Mouse (Mus musculus) liver, embryonic 16.5 days (tissue): Measurements from ENCODE around the gene Gucy2c. TPM values are rescaled to one million over a fixed set of nuclear protein-coding genes. Genes with fewer than 3 reads are reported as not detected.

Experiments used
- ATAC-seq: fragments of 200-750 bp; cut with Nextera tagmentation; 2 replicates; pipeline ENCODE4 v1.8.0; 2017; ENCODE audit warnings: low read depth, mild to moderate bottlenecking, moderate number of reproducible peaks, moderate library complexity
- H3K27ac ChIP-seq: fragments of 300-500 bp; sonication (generic); 2 replicates; pipeline ENCODE4 v1.5.1; 2014; ENCODE audit warnings: mild to moderate bottlenecking, low read length
- H3K27me3 ChIP-seq: fragments of 300-500 bp; sonication (generic); 2 replicates; pipeline ENCODE4 v1.6.1; 2014; ENCODE audit warnings: low read depth, low read length, mixed read lengths; ENCODE audit not compliant: control insufficient read depth, insufficient read depth
- H3K36me3 ChIP-seq: fragments of 300-500 bp; sonication (generic); 2 replicates; pipeline ENCODE4 v1.6.1; 2014; ENCODE audit warnings: mild to moderate bottlenecking; ENCODE audit not compliant: control insufficient read depth, insufficient read depth
- H3K4me1 ChIP-seq: fragments of 300-500 bp; sonication (generic); 2 replicates; pipeline ENCODE4 v1.6.1; 2014; ENCODE audit warnings: low read depth, low read length, mixed read lengths; ENCODE audit not compliant: control insufficient read depth
- H3K4me2 ChIP-seq: fragments of 300-500 bp; sonication (generic); 2 replicates; pipeline ENCODE4 v1.6.1; 2014; ENCODE audit warnings: low read depth, low read length, mixed read lengths
- H3K4me3 ChIP-seq: fragments of 300-500 bp; sonication (generic); 2 replicates; pipeline ENCODE4 v1.5.1; 2014; ENCODE audit warnings: low read depth, mild to moderate bottlenecking, low read length
- H3K9ac ChIP-seq: fragments of 300-500 bp; sonication (generic); 2 replicates; pipeline ENCODE4 v1.6.1; 2014; ENCODE audit warnings: low read depth, low read length
- H3K9me3 ChIP-seq: fragments of 300-500 bp; sonication (generic); replicated peaks from 2 replicates; pipeline ENCODE4 v1.6.1; 2016; ENCODE audit warnings: low read length; ENCODE audit not compliant: control insufficient read depth
- WGBS: fragments of 180-500 bp; shearing (Covaris S2); extraction: QIAGEN DNeasy Blood & Tissue Kit; methylation state at CpG from one replicate; pipeline ENCODE4 v1.1.7; 2014; ENCODE audit not compliant: insufficient replicate concordance; 5-methylcytosine and 5-hydroxymethylcytosine counted together
- polyA plus RNA-seq: library from polyadenylated mRNA; unstranded; fragments of >200 nt; fragmentation: Nextera tagmentation; extraction: Ambion mirVana; gene quantifications from 2 replicates; pipeline ENCODE4 v1.2.1, GENCODE M21; 2015

Gucy2c gene
- polyA plus RNA-seq, 1 experiment from 2014 or later = 0.60 TPM

GRCm38 (mm10) chr6:136723171-136723570 lies 58.4 kb downstream of the Gucy2c start:
- no peaks in the 10 kb centered on the region for H3K9me3 ChIP-seq
- no peak overlapping the region for H3K4me3 ChIP-seq
- no peaks in the 10 kb centered on the region for H3K27me3 ChIP-seq
- no peak overlapping the region for H3K27ac ChIP-seq
- 62% methylated on average over 3 of the region's 3 CpGs for WGBS
- H3K36me3 ChIP-seq = no peaks in the 10 kb centered on the region
- ATAC-seq = no peak
- H3K9ac ChIP-seq = no peak overlapping the region
- no peak overlapping the region for H3K4me2 ChIP-seq
- no peaks in the 10 kb centered on the region for H3K4me1 ChIP-seq

- Histone ChIP-seq H3K9ac (no peak overlapping the region), H3K4me1 (no peaks in the 10 kb centered on the region), H3K36me3 (no peaks in the 10 kb centered on the region), H3K4me3 (no peak overlapping the region), H3K4me2 (no peak overlapping the region), H3K27ac (no peak overlapping the region), H3K27me3 (no peaks in the 10 kb centered on the region), H3K9me3 (no peaks in the 10 kb centered on the region)
- no peak for ATAC-seq
- 61% methylated on average over 7 of the region's 7 CpGs for WGBS
Measured at GRCm38 (mm10) chr6:136722565-136722964, 59.0 kb downstream of the Gucy2c start.

DNA sequence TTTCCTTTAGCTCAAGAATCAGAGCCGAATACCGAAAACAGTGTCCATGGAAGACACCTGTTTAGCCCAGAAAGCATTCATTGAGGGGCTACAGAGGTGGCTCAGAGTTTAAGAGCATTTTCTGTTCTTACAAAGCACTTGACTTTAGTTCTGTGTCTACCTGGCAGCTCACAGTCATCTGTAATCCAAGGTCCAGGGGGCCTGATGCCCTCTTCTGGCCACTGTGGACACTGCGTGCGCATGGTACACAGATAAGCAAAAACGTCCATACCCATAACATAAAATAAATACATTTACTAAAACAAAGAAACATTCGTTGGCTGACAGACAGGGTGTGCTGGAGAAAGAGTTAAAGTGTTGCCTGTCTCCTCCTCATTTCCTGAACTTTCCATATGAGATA lies 59.6 kb downstream of the Gucy2c start:
- Histone ChIP-seq H3K9me3 (no peaks in the 10 kb centered on the region), H3K9ac (no peak overlapping the region), H3K4me3 (no peak overlapping the region), H3K27me3 (no peaks in the 10 kb centered on the region), H3K4me2 (no peak overlapping the region), H3K36me3 (no peaks in the 10 kb centered on the region), H3K4me1 (no peaks in the 10 kb centered on the region), H3K27ac (no peak overlapping the region)
- 53% methylated on average over 6 of the region's 6 CpGs for WGBS
- no peak for ATAC-seq

- WGBS = 79% methylated on average over 15 of the region's 15 CpGs
- no peak overlapping the region for H3K9ac ChIP-seq
- H3K4me2 ChIP-seq = no peak overlapping the region
- no peak for ATAC-seq
- no peak overlapping the region for H3K27ac ChIP-seq
- H3K4me1 ChIP-seq = no peaks in the 10 kb centered on the region
- H3K9me3 ChIP-seq = no peaks in the 10 kb centered on the region
- no peaks in the 10 kb centered on the region for H3K27me3 ChIP-seq
- H3K4me3 ChIP-seq = no peak overlapping the region
- no peaks in the 10 kb centered on the region for H3K36me3 ChIP-seq
Measured at GRCm38 (mm10) chr6:136720436-136720835, 61.1 kb downstream of the Gucy2c start.

DNA sequence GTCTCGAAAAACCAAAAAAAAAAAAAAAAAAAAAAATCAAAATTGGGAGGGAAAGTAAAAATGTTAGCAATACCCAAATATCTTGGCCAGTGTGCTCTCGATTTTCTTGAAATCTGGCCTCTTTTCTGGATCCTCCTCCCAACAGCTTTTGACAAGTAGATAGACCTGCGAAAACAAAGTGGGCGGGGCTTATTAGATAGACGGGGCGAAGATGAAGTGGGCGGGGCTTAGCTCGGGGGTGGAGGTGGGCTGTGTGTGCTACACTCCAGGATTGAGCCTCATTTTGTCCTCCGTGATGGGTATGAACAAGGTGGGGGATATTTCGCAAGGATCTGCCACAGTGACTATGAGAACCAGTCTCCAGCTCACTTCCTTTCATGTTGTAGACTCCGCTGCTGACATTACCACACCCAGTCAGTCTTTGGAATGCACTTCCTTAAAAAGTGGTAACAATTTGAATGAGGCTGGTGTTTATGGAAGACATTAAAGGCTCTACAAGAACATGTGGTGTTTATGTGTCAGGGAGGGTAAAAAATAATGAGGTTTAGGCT lies 65.6 kb downstream of the Gucy2c start:
- peak; percentile 43; the same call in 1 of the 2 replicates for ATAC-seq
- Histone ChIP-seq H3K27me3 (no peaks in the 10 kb centered on the region), H3K36me3 (no peaks in the 10 kb centered on the region), H3K4me1 (no peaks in the 10 kb centered on the region), H3K4me2 (no peak overlapping the region), H3K9ac (no peak overlapping the region), H3K27ac (no peak overlapping the region), H3K9me3 (no peaks in the 10 kb centered on the region), H3K4me3 (no peak overlapping the region)
- 58% methylated on average over 10 of the region's 11 CpGs for WGBS

DNA sequence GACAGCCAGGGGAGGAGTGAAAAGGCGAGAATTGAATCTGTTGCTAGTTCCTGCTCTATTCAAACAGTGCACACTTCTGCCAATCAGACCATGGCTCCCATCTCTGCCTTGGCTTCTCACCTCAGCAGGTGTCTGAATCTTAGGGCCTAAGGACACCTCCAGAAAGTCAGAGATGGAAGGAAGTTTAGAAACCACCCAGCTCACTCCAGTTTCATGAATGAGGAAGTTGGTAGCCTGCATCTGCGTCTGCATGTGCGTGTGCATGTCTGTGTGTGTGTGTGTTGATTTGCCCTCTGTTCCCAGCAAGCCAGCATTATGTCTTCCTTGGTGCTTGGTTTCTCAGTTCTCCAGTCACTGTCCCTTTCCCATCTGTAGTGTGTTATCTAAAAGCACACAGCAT lies 67.5 kb downstream of the Gucy2c start:
- Histone ChIP-seq H3K9me3 (no peaks in the 10 kb centered on the region), H3K36me3 (no peaks in the 10 kb centered on the region), H3K4me1 (no peaks in the 10 kb centered on the region), H3K27me3 (no peaks in the 10 kb centered on the region), H3K9ac (no peak overlapping the region), H3K27ac (no peak overlapping the region), H3K4me2 (no peak overlapping the region), H3K4me3 (no peak overlapping the region)
- WGBS = 26% methylated on average over 3 of the region's 3 CpGs
- ATAC-seq = no peak

DNA sequence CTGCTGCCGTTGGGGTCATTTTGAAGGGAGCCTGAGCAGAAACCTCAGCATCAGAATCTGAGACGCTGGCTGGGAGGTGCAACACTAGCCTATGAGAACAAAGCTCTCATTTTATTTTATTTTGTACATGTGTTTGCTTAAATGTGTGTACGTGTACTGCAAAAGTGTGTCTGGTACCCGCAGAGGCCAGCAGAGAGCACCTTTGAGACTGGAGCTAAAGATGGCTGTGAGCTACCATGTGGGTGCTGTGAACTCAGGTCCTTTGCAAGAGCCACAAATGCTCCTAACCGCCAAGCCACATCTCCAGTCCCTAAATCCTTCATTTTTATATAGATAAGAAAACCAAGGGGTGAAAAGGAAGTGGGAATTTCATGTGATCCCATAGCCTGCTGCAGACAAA lies 71.2 kb downstream of the Gucy2c start:
- no peaks in the 10 kb centered on the region for H3K4me1 ChIP-seq
- no peaks in the 10 kb centered on the region for H3K27me3 ChIP-seq
- no peak overlapping the region for H3K4me3 ChIP-seq
- H3K9ac ChIP-seq = no peak overlapping the region
- no peak overlapping the region for H3K27ac ChIP-seq
- H3K36me3 ChIP-seq = no peaks in the 10 kb centered on the region
- no peak for ATAC-seq
- no peak overlapping the region for H3K4me2 ChIP-seq
- WGBS = 69% methylated on average over 5 of the region's 5 CpGs
- no peaks in the 10 kb centered on the region for H3K9me3 ChIP-seq

- Histone ChIP-seq H3K9ac (no peak overlapping the region), H3K36me3 (no peaks in the 10 kb centered on the region), H3K9me3 (no peaks in the 10 kb centered on the region), H3K4me3 (no peak overlapping the region), H3K4me2 (no peak overlapping the region), H3K4me1 (no peaks in the 10 kb centered on the region), H3K27me3 (no peaks in the 10 kb centered on the region), H3K27ac (no peak overlapping the region)
- ATAC-seq = no peak
- WGBS = 76% methylated on average over 6 of the region's 6 CpGs
Measured at GRCm38 (mm10) chr6:136708597-136708996, 73.0 kb downstream of the Gucy2c start.

GRCm38 (mm10) chr6:136701878-136702277 lies 79.7 kb downstream of the Gucy2c start:
- H3K36me3 ChIP-seq = no peaks in the 10 kb centered on the region
- H3K9me3 ChIP-seq = no peaks in the 10 kb centered on the region
- H3K27me3 ChIP-seq = no peaks in the 10 kb centered on the region
- H3K4me1 ChIP-seq = no peaks in the 10 kb centered on the region
- H3K4me3 ChIP-seq = no peak overlapping the region
- no peak overlapping the region for H3K4me2 ChIP-seq
- H3K9ac ChIP-seq = no peak overlapping the region
- H3K27ac ChIP-seq = no peak overlapping the region
- no peak for ATAC-seq
- WGBS = 69% methylated on average over 3 of the region's 3 CpGs
